Mouse (Mus musculus) kidney, postnatal 25 days (tissue): ENCODE data around the gene Selenos.

Experiments
- DNase-seq, 2 experiments: peaks; one replicate each; pipeline ENCODE4 v3.0.0; 2021; ENCODE audit warnings: mixed read lengths in 2 of 2

Gene Selenos

GRCm38 (mm10) chr7:66120702-66121396, 41.4 kb downstream of the Selenos start:
- DNase-seq = no peak

- no peak for DNase-seq
These were observed 45.1 kb downstream of the Selenos start for GRCm38 (mm10) chr7:66124551-66124968.

- DNase-seq = no peak
These were observed 45.9 kb downstream of the Selenos start for GRCm38 (mm10) chr7:66125368-66125767.

GRCm38 (mm10) chr7:66127951-66128645, 48.6 kb downstream of the Selenos start:
- no peak for DNase-seq

- no peak for DNase-seq
These were observed 49.4 kb downstream of the Selenos start for GRCm38 (mm10) chr7:66128857-66129256.

GRCm38 (mm10) chr7:66130296-66130695, 50.8 kb downstream of the Selenos start:
- no peak for DNase-seq

GRCm38 (mm10) chr7:66131776-66132421, 52.5 kb downstream of the Selenos start:
- DNase-seq = no peak

- DNase-seq = no peak
These were observed 54.7 kb downstream of the Selenos start for GRCm38 (mm10) chr7:66134154-66134553.

GRCm38 (mm10) chr7:66135644-66136043, 56.2 kb downstream of the Selenos start:
- no peak for DNase-seq

- no peak for DNase-seq
These were observed 56.7 kb downstream of the Selenos start for GRCm38 (mm10) chr7:66136187-66136586.

- no peak for DNase-seq
These were observed 57.9 kb downstream of the Selenos start for GRCm38 (mm10) chr7:66137309-66137708.

GRCm38 (mm10) chr7:66138301-66138700, 58.9 kb downstream of the Selenos start:
- no peak for DNase-seq

GRCm38 (mm10) chr7:66138878-66139277, 59.4 kb downstream of the Selenos start:
- no peak for DNase-seq
